Mouse (Mus musculus): Measurements from ENCODE around the gene Hivep3. TPM values are rescaled to one million over a fixed set of nuclear protein-coding genes. Genes with fewer than 3 reads are reported as not detected.

Gene Hivep3
- total and polyA plus RNA-seq, 3 experiments: 5.1 to 8.2 (median 6.0) TPM

DNA sequence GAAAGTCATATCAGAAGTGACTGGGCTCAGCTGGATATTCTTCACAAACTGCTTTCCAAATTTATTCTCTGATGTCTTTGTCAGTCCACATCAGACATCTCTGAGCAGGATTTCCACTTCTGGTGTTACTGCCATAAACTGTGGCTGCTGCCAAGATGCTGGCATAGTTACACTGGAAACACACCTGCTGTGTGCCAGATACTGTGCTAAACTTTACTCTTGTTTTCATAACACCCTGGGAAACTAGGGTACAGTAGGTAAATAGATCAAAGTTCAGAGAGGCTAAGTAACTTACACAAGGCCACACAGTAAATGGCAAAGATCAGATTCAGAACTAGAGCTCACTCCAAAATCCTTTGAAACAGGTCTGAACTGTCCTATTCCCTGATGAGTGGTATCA lies 367.6 kb downstream of the Hivep3 start:
- Histone ChIP-seq H3K27me3 (ENCODE audit: control insufficient read depth, insufficient read depth, low read length) (no peaks in the 10 kb centered on the region), H3K27ac (no peak overlapping the region), H3K9ac (ENCODE audit: low read depth, low read length) (no peak overlapping the region), H3K79me2 (replicated peaks; ENCODE audit: control insufficient read depth, insufficient read depth, low read length) (no peaks in the 10 kb centered on the region), H3K4me1 (ENCODE audit: control insufficient read depth, insufficient read depth, low read length) (no peaks in the 10 kb centered on the region), H3K36me3 (ENCODE audit: control insufficient read depth, insufficient read depth, low read length) (no peaks in the 10 kb centered on the region), H3K4me3 (no peak overlapping the region)
- DNase-seq: no peak
- intact Hi-C loops (cut with DNase I): loop anchor here (5.0 to 10.0 kb wide), 2 partner anchors 139 to 286 kb away; no protein-coding TSS in a partner anchor
- no peak for TF ChIP-seq EP300 (IDR thresholded peaks at IDR 0.05; ENCODE audit: insufficient read depth, low read depth, low read length)
- TF ChIP-seq POLR2A (IDR thresholded peaks at IDR 0.05; ENCODE audit: insufficient read depth, low read depth, low read length): no peak
- no peak for TF ChIP-seq CTCF (IDR thresholded peaks at IDR 0.05)

DNA sequence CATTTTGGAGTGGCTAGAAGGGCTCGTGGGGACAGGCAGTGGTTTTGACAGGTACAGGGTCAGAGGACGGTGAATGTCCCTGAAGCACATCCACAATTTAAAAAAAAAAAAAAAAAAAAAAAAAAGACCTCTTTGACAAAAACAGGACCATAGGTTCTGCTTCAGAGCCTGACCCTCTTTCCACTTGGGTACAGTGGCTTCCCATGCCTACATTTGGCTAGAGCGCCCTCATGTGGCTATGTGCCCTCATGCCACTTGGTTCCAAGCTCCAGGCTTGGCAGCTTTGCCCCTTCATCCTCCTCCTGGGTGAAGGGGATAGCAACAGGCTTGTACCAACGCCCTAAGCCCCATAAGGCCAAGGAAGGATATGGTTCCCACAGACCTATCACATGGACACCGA lies 371.0 kb downstream of the Hivep3 start:
- intact Hi-C loops (cut with DNase I): loop anchor here (2.0 to 10.0 kb wide), 3 partner anchors 142 to 290 kb away; no protein-coding TSS in a partner anchor
- Histone ChIP-seq H3K27me3 (ENCODE audit: control insufficient read depth, insufficient read depth, low read length) (no peaks in the 10 kb centered on the region), H3K4me3 (no peak overlapping the region), H3K36me3 (ENCODE audit: control insufficient read depth, insufficient read depth, low read length) (no peaks in the 10 kb centered on the region), H3K79me2 (replicated peaks; ENCODE audit: control insufficient read depth, insufficient read depth, low read length) (no peaks in the 10 kb centered on the region), H3K27ac (no peak overlapping the region), H3K9ac (ENCODE audit: low read depth, low read length) (no peak overlapping the region), H3K4me1 (ENCODE audit: control insufficient read depth, insufficient read depth, low read length) (no peaks in the 10 kb centered on the region)
- TF ChIP-seq EP300 (IDR thresholded peaks at IDR 0.05; ENCODE audit: insufficient read depth, low read depth, low read length): peak; percentile 80; the same call in 1 of the 2 replicates
- no peak for TF ChIP-seq POLR2A (IDR thresholded peaks at IDR 0.05; ENCODE audit: insufficient read depth, low read depth, low read length)
- TF ChIP-seq CTCF (IDR thresholded peaks at IDR 0.05): peak; percentile 80
- peak; percentile 55 to 75 for DNase-seq
- 53% methylated on average over 5 of the region's 5 CpGs for WGBS

DNA sequence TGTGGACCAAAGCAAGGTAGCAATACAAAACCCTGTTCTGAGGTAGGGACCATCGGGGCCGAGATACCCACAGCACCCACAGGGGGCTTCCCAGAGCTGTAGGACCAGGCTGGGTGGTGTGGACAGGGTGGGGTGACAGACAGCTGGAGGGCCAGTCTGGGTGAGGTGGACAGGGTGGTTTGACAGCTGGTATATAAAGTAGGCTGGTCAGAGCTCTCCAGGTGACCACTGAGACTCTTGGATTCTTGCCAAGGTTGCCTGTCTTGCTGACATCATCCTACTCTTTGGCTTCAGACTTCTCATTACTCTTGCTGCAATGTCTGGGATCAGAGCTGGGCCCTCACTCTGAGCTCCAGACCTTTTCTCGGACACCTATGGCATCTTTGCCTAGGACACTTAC lies 372.8 kb downstream of the Hivep3 start:
- intact Hi-C loops (cut with DNase I): loop anchor here (10.0 kb wide), 1 partner anchor 292 kb away; no protein-coding TSS in a partner anchor
- Histone ChIP-seq H3K4me1 (ENCODE audit: control insufficient read depth, insufficient read depth, low read length) (no peaks in the 10 kb centered on the region), H3K36me3 (ENCODE audit: control insufficient read depth, insufficient read depth, low read length) (no peaks in the 10 kb centered on the region), H3K4me3 (no peak overlapping the region), H3K27me3 (ENCODE audit: control insufficient read depth, insufficient read depth, low read length) (no peaks in the 10 kb centered on the region), H3K79me2 (replicated peaks; ENCODE audit: control insufficient read depth, insufficient read depth, low read length) (no peaks in the 10 kb centered on the region), H3K27ac (no peak overlapping the region), H3K9ac (ENCODE audit: low read depth, low read length) (no peak overlapping the region)
- DNase-seq: peak in 1 of 2 experiments; percentile 17
- no peak for TF ChIP-seq POLR2A (IDR thresholded peaks at IDR 0.05; ENCODE audit: insufficient read depth, low read depth, low read length)
- TF ChIP-seq EP300 (IDR thresholded peaks at IDR 0.05; ENCODE audit: insufficient read depth, low read depth, low read length): no peak
- TF ChIP-seq CTCF (IDR thresholded peaks at IDR 0.05): no peak
- WGBS: 93% methylated on average over 3 of the region's 3 CpGs

DNA sequence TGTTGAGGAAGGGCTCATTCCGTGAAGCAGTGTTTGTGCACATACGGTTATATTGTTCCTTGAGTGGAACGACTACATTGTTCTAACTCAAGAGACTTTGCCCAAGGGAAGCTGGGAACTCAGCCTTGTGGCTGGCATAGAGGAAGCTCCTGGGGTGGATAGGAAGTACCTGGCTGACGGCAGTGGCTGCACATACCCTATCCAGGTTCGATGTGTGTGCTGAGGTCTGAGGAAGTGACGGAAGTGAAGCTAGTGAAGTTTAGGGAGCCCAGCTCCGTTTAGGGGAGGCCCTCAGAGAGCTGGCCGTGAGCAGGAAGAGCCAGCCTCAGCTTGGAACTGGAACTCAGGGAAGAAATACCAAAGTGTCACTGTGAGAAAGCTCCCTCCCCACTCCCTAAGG lies 374.2 kb downstream of the Hivep3 start:
- 70% methylated on average over 8 of the region's 8 CpGs for WGBS
- TF ChIP-seq CTCF (IDR thresholded peaks at IDR 0.05) (no peak), POLR2A (IDR thresholded peaks at IDR 0.05; ENCODE audit: insufficient read depth, low read depth, low read length) (no peak), EP300 (IDR thresholded peaks at IDR 0.05; ENCODE audit: insufficient read depth, low read depth, low read length) (no peak)
- intact Hi-C loops (cut with DNase I): loop anchor here (10.0 kb wide), 1 partner anchor 293 kb away; no protein-coding TSS in a partner anchor
- DNase-seq: peak in 1 of 2 experiments; percentile 7
- no peak overlapping the region for H3K27ac ChIP-seq
- no peaks in the 10 kb centered on the region for H3K4me1 ChIP-seq (ENCODE audit: control insufficient read depth, insufficient read depth, low read length)
- H3K79me2 ChIP-seq (replicated peaks; ENCODE audit: control insufficient read depth, insufficient read depth, low read length): no peaks in the 10 kb centered on the region
- H3K27me3 ChIP-seq (ENCODE audit: control insufficient read depth, insufficient read depth, low read length): no peaks in the 10 kb centered on the region
- no peaks in the 10 kb centered on the region for H3K36me3 ChIP-seq (ENCODE audit: control insufficient read depth, insufficient read depth, low read length)
- no peak overlapping the region for H3K4me3 ChIP-seq
- no peak overlapping the region for H3K9ac ChIP-seq (ENCODE audit: low read depth, low read length)

DNA sequence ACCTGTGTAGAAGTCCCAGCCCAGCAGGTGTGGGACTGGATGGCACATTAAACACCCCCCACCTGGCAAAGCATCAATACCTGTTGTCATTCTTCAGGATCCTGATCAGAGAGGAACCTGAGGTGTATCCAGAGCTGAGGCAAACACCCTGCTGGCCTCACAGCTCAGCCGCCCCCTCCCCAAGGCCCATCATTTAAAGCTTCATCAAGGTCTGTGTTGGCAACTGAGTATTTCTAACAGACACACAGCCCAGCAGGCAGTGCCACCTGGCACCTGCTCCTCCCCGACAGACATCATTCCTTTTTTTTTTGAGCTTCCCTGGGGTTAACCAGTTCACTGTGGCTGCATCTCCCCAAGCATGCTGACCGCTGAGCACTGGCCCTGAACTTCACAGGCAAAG lies 381.9 kb downstream of the Hivep3 start:
- no peaks in the 10 kb centered on the region for H3K79me2 ChIP-seq (replicated peaks; ENCODE audit: control insufficient read depth, insufficient read depth, low read length)
- H3K27ac ChIP-seq: no peak overlapping the region
- H3K4me1 ChIP-seq (ENCODE audit: control insufficient read depth, insufficient read depth, low read length): no peaks in the 10 kb centered on the region
- TF ChIP-seq POLR2A (IDR thresholded peaks at IDR 0.05; ENCODE audit: insufficient read depth, low read depth, low read length) (no peak), CTCF (IDR thresholded peaks at IDR 0.05) (no peak), EP300 (IDR thresholded peaks at IDR 0.05; ENCODE audit: insufficient read depth, low read depth, low read length) (no peak)
- no peaks in the 10 kb centered on the region for H3K36me3 ChIP-seq (ENCODE audit: control insufficient read depth, insufficient read depth, low read length)
- DNase-seq: no peak
- H3K9ac ChIP-seq (ENCODE audit: low read depth, low read length): no peak overlapping the region
- no peaks in the 10 kb centered on the region for H3K27me3 ChIP-seq (ENCODE audit: control insufficient read depth, insufficient read depth, low read length)
- H3K4me3 ChIP-seq: no peak overlapping the region
- intact Hi-C loops (cut with DNase I): no loop called here
- 86% methylated on average over 3 of the region's 3 CpGs for WGBS

DNA sequence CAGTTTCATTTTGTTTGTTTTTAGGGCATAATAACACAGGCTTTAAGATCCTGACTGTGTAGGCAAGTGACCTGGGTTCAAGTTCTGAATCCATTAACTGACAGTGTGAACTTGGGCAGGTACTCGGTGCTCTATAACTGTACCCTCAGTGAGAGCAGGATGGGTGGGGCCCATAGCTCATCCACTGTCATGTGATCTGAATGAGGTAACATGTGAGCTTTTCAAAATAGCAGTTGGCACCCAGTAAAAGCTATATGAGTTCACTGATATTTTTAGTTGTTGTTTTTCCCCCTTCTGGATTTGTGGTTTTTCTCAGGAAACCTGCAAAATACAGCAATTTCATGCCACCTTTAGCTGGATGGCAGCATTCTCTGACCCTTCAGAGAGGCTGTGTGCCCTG lies 382.7 kb downstream of the Hivep3 start:
- no peaks in the 10 kb centered on the region for H3K4me1 ChIP-seq (ENCODE audit: control insufficient read depth, insufficient read depth, low read length)
- no peaks in the 10 kb centered on the region for H3K36me3 ChIP-seq (ENCODE audit: control insufficient read depth, insufficient read depth, low read length)
- no peaks in the 10 kb centered on the region for H3K79me2 ChIP-seq (replicated peaks; ENCODE audit: control insufficient read depth, insufficient read depth, low read length)
- DNase-seq: no peak
- intact Hi-C loops (cut with DNase I): no loop called here
- H3K9ac ChIP-seq (ENCODE audit: low read depth, low read length): no peak overlapping the region
- H3K27ac ChIP-seq: no peak overlapping the region
- no peak for TF ChIP-seq EP300 (IDR thresholded peaks at IDR 0.05; ENCODE audit: insufficient read depth, low read depth, low read length)
- no peak for TF ChIP-seq POLR2A (IDR thresholded peaks at IDR 0.05; ENCODE audit: insufficient read depth, low read depth, low read length)
- no peak for TF ChIP-seq CTCF (IDR thresholded peaks at IDR 0.05)
- 38% methylated on average over 1 of the region's 1 CpGs for WGBS
- no peak overlapping the region for H3K4me3 ChIP-seq
- H3K27me3 ChIP-seq (ENCODE audit: control insufficient read depth, insufficient read depth, low read length): no peaks in the 10 kb centered on the region
